Comparison of ENCODE assay signal across 24 mouse cellular contexts in the genomic region with DNA sequence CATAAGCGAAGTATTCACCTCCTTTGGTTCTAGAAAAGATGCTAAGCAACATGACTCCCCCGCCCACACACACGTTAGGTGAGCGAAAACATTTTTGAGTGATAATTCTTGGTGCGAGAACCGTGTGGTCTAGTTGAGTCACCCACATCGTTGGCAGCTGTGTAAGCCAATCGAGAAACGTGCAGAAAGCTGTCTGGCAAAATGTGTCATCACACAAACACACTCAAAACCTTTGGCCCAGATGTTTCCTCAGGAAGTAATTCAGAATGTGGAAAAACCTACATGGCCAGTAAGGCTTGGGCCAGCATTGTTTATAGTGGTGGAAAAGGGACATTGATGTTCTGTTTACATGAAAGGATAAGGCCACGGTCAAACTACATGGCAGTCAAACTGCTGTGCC. TPM values are rescaled to one million over a fixed set of nuclear protein-coding genes. Genes with fewer than 3 reads are reported as not detected.
DNase-seq lines count a peak whose midpoint lies in the region; ATAC-seq and TF ChIP-seq lines count a peak whose summit lies in the region.
"Had no signal": no experiment of that assay in that cellular context is flagged by ENCODE, and none has a peak within 500 bp of the region (broad histone marks: within the 10 kb centered on the region; RNA-seq: fewer than 3 reads in every experiment).

No protein-coding gene starts in this region.

- no peak for TF ChIP-seq POLR2A in thymus, adult 2 months (IDR thresholded peaks at IDR 0.05; ENCODE audit: control insufficient read depth, extremely low read depth, insufficient read depth, low read length, poor library complexity)

- TF ChIP-seq CTCF in lung, embryonic 14.5 days (IDR thresholded peaks at IDR 0.05; ENCODE audit: low read depth), result no peak
- no peak for TF ChIP-seq CTCF in C2C12 (IDR thresholded peaks at IDR 0.05; ENCODE audit: control insufficient read depth, insufficient read depth, insufficient read length)
- no peak for TF ChIP-seq CTCF in Patski (IDR thresholded peaks at IDR 0.05)
- TF ChIP-seq CTCF in forebrain, postnatal 0 days (IDR thresholded peaks at IDR 0.05; ENCODE audit: low read depth), result no peak
- no peak for TF ChIP-seq CTCF in thymus, adult 2 months (IDR thresholded peaks at IDR 0.05; ENCODE audit: borderline replicate concordance, control insufficient read depth, extremely low read depth, insufficient read depth, low read length, poor library complexity)

- no peak overlapping the region for H3K4me3 ChIP-seq in lung, embryonic 14.5 days (ENCODE audit: low read depth, low read length)
- H3K4me3 ChIP-seq in C2C12 (ENCODE audit: insufficient read depth, poor library complexity, severe bottlenecking), result no peak overlapping the region
- no peak overlapping the region for H3K4me3 ChIP-seq in forebrain, postnatal 0 days (ENCODE audit: low read depth, low read length)
- H3K4me3 ChIP-seq in thymus, adult 2 months (ENCODE audit: control insufficient read depth, insufficient read depth, low read length), result no peak overlapping the region
- H3K4me3 ChIP-seq: forebrain, embryonic 15.5 days; heart, embryonic 13.5 days; hindbrain, embryonic 15.5 days; megakaryocyte, embryonic 14.5 days; neural tube, embryonic 13.5 days; stomach, embryonic 15.5 days had no signal

- H3K27me3 ChIP-seq in lung, embryonic 14.5 days (ENCODE audit: insufficient read depth, low read length), result no peaks in the 10 kb centered on the region
- H3K27me3 ChIP-seq in C2C12 (ENCODE audit: control insufficient read depth, insufficient read depth, insufficient read length), result no peaks in the 10 kb centered on the region
- H3K27me3 ChIP-seq in Patski, result no peaks in the 10 kb centered on the region
- H3K27me3 ChIP-seq in forebrain, postnatal 0 days (ENCODE audit: insufficient read depth, low read length), result no peaks in the 10 kb centered on the region
- no peaks in the 10 kb centered on the region for H3K27me3 ChIP-seq in thymus, adult 2 months (ENCODE audit: control insufficient read depth, insufficient read depth, low read length)
- H3K27me3 ChIP-seq: forebrain, embryonic 15.5 days; hindbrain, embryonic 15.5 days; neural tube, embryonic 13.5 days; stomach, embryonic 15.5 days had no signal

- DNase-seq in lung, embryonic 14.5 days, result peak; percentile 81
- DNase-seq in lung, adult 18-20 months, result no peak
- DNase-seq in Patski (ENCODE audit: low read depth, low spot score), result peak; percentile 27
- no peak for DNase-seq in forebrain, postnatal 0 days
- DNase-seq in thymus, adult 2 months, result no peak
- no peak for DNase-seq in spleen, adult 12 weeks (ENCODE audit: low spot score)
- DNase-seq: adrenal gland, adult 2 months; cerebellum, adult 9-11 months; embryo, embryonic 11 days; gastrocnemius, postnatal 10 days; kidney, adult 18-20 months; kidney, postnatal 4 days; right cerebral cortex, postnatal 4 days; thymus, postnatal 25 days had no signal

- CTCF ChIA-PET in Patski (lab: Charles Lee), result interaction anchor here (8.5 kb wide), 1 partner anchor 68 kb away, joined by 104 read pairs; no protein-coding TSS in a partner anchor

- no peaks in the 10 kb centered on the region for H3K79me3 ChIP-seq in C2C12 (ENCODE audit: low read depth)

- H3K4me2 ChIP-seq in lung, embryonic 14.5 days, result no peak overlapping the region
- no peak overlapping the region for H3K4me2 ChIP-seq in forebrain, postnatal 0 days (ENCODE audit: low read depth)
- H3K4me2 ChIP-seq: forebrain, embryonic 15.5 days; heart, embryonic 13.5 days; hindbrain, embryonic 15.5 days; neural tube, embryonic 13.5 days; stomach, embryonic 15.5 days had no signal

- peaks cover 37% of the 10 kb centered on the region for H3K4me1 ChIP-seq in lung, embryonic 14.5 days (ENCODE audit: insufficient read depth)
- no peaks in the 10 kb centered on the region for H3K4me1 ChIP-seq in forebrain, postnatal 0 days (ENCODE audit: insufficient read depth)
- no peaks in the 10 kb centered on the region for H3K4me1 ChIP-seq in thymus, adult 2 months (replicated peaks; ENCODE audit: control insufficient read depth, insufficient read depth, low read length)

- no peak overlapping the region for H3ac ChIP-seq in C2C12 (ENCODE audit: control insufficient read depth, insufficient read length, low read depth)

- POLR2A ChIA-PET in Patski (lab: Charles Lee), result no interaction called here

- no peak overlapping the region for H3K27ac ChIP-seq in lung, embryonic 14.5 days (ENCODE audit: low read depth)
- H3K27ac ChIP-seq in forebrain, postnatal 0 days (ENCODE audit: low read depth, low read length), result no peak overlapping the region
- H3K27ac ChIP-seq in thymus, adult 2 months (ENCODE audit: control insufficient read depth, insufficient read depth, low read length), result no peak overlapping the region
- H3K27ac ChIP-seq: forebrain, embryonic 15.5 days; heart, embryonic 13.5 days; hindbrain, embryonic 15.5 days; neural tube, embryonic 13.5 days; stomach, embryonic 15.5 days had no signal

- H3K36me3 ChIP-seq in lung, embryonic 14.5 days (ENCODE audit: insufficient read depth), result no peaks in the 10 kb centered on the region
- no peaks in the 10 kb centered on the region for H3K36me3 ChIP-seq in C2C12 (ENCODE audit: control insufficient read depth, insufficient read depth)
- H3K36me3 ChIP-seq in forebrain, postnatal 0 days (ENCODE audit: insufficient read depth), result no peaks in the 10 kb centered on the region
- H3K36me3 ChIP-seq in thymus, adult 2 months (ENCODE audit: control insufficient read depth, insufficient read depth, low read length), result no peaks in the 10 kb centered on the region
- H3K36me3 ChIP-seq: forebrain, embryonic 15.5 days; heart, embryonic 13.5 days; hindbrain, embryonic 15.5 days; neural tube, embryonic 13.5 days; stomach, embryonic 15.5 days had no signal

- in situ Hi-C loops in Patski (cut with MboI; ENCODE audit: low pct_unique_long_range_greater_than_20kb), result no loop called here

- no peaks in the 10 kb centered on the region for H3K79me2 ChIP-seq in C2C12 (ENCODE audit: control insufficient read depth, insufficient read depth)

- ATAC-seq in lung, embryonic 14.5 days (ENCODE audit: insufficient read depth), result no peak
- no peak for ATAC-seq in Patski
- peak; percentile 14 to 28; a peak in 1 of 4 replicates for ATAC-seq in hematopoietic stem cell, adult 5-6 weeks (replicated peaks in 1 of 2; ENCODE audit: insufficient read depth in 1 of 2, low FRiP score in 2 of 2, low TSS enrichment in 1 of 2, low read depth in 1 of 2, poor library complexity in 2 of 2, severe bottlenecking in 2 of 2)
- ATAC-seq in forebrain, postnatal 0 days, result no peak
- ATAC-seq: forebrain, embryonic 15.5 days had no signal

- WGBS in lung, embryonic 14.5 days, result 27% methylated on average over 10 of the region's 10 CpGs
- 82% methylated on average over 10 of the region's 10 CpGs for WGBS in forebrain, postnatal 0 days
- WGBS in thymus, adult 2 months, result 29% methylated on average over 10 of the region's 10 CpGs

- no peak overlapping the region for H3K9ac ChIP-seq in lung, embryonic 14.5 days
- no peak overlapping the region for H3K9ac ChIP-seq in forebrain, postnatal 0 days
- H3K9ac ChIP-seq: forebrain, embryonic 15.5 days; heart, embryonic 13.5 days; hindbrain, embryonic 15.5 days; neural tube, embryonic 13.5 days; stomach, embryonic 15.5 days had no signal

- no peaks in the 10 kb centered on the region for H3K9me3 ChIP-seq in lung, embryonic 14.5 days (ENCODE audit: low read depth, low read length)
- H3K9me3 ChIP-seq in forebrain, postnatal 0 days (ENCODE audit: low read length), result no peaks in the 10 kb centered on the region
- H3K9me3 ChIP-seq: forebrain, embryonic 15.5 days; heart, embryonic 13.5 days; hindbrain, embryonic 15.5 days; neural tube, embryonic 13.5 days; stomach, embryonic 15.5 days had no signal

TF ChIP-seq in C2C12, 6 proteins besides CTCF, POLR2A, EP300 and RAD21:
- TF ChIP-seq FOSL1 (IDR thresholded peaks at IDR 0.05; ENCODE audit: insufficient read depth, low read length, poor library complexity, severe bottlenecking) (peak; percentile 48), MYOG (IDR thresholded peaks at IDR 0.05; ENCODE audit: control insufficient read depth, extremely low read depth, insufficient read length) (no peak), MYOD1 (IDR thresholded peaks at IDR 0.05; ENCODE audit: control insufficient read depth, insufficient read length, low read depth) (peak; percentile 97), CEBPB (IDR thresholded peaks at IDR 0.05; ENCODE audit: low read depth) (peak; percentile 20), USF1 (IDR thresholded peaks at IDR 0.05; ENCODE audit: low read depth) (no peak), MAX (IDR thresholded peaks at IDR 0.05) (peak; percentile 71)

RNA-seq across cellular contexts. Expression of a gene that starts 28.0 kb away (rescaled TPM):
- 0.05 and 0.11 TPM in 2 replicates for polyA plus RNA-seq in lung, embryonic 14.5 days (2014; fragmentation: Nextera tagmentation; extraction: Ambion mirVana)
- polyA plus RNA-seq in C2C12 (2012; fragmentation: generic; extraction: Trizol) (0.20 TPM), Patski (2021) (not detected)
- total RNA-seq in hematopoietic stem cell, adult 5-6 weeks (2017), result 0.55 TPM in 1 of 2 replicates, not detected in the other
- total RNA-seq in forebrain, postnatal 0 days (2014; rRNA removed), result under 0.01 TPM in 1 of 2 replicates, not detected in the other
- not detected in 2 replicates for polyA plus RNA-seq in forebrain, postnatal 0 days (2015; fragmentation: Nextera tagmentation; extraction: Ambion mirVana)
- 0.05 TPM in 1 of 2 replicates, not detected in the other for polyA plus RNA-seq in thymus, adult 2 months (2012; rRNA removed)
- total RNA-seq: adrenal gland, adult 2 months; left cerebral cortex, postnatal 36 days; liver, adult 2 months had no signal
- polyA plus RNA-seq: adrenal gland, adult 2 months; forebrain, embryonic 15.5 days; hindbrain, embryonic 15.5 days; liver, adult 2 months; neural tube, embryonic 13.5 days had no signal

RNA-seq across cellular contexts. Expression of a gene that starts 45.3 kb away (rescaled TPM):
- 55.1 and 59.7 TPM in 2 replicates for polyA plus RNA-seq in lung, embryonic 14.5 days (2014; fragmentation: Nextera tagmentation; extraction: Ambion mirVana)
- polyA plus RNA-seq in C2C12 (2012; fragmentation: generic; extraction: Trizol) (29.0 TPM), Patski (2021) (36.0 TPM)
- total RNA-seq in hematopoietic stem cell, adult 5-6 weeks (2017), result 14.4 and 22.9 TPM in 2 replicates
- total RNA-seq in forebrain, postnatal 0 days (2014; rRNA removed), result 12.6 and 16.6 TPM in 2 replicates
- polyA plus RNA-seq in forebrain, postnatal 0 days (2015; fragmentation: Nextera tagmentation; extraction: Ambion mirVana), result 11.3 and 14.2 TPM in 2 replicates
- polyA plus RNA-seq in thymus, adult 2 months (2012; rRNA removed), result 6.2 and 7.8 TPM in 2 replicates

Comparison
In these comparisons a context has a peak if more than half of its experiments do, and no peak if none do; other contexts are left out.
1. DNase-seq: peak in lung, embryonic 14.5 days (single experiment) and Patski (single experiment); none in lung, adult 18-20 months (0 of 2), forebrain, postnatal 0 days (single experiment), thymus, adult 2 months (single experiment) and spleen, adult 12 weeks (single experiment).
2. ATAC-seq: peak in hematopoietic stem cell, adult 5-6 weeks (2 of 2); none in lung, embryonic 14.5 days (single experiment), Patski (single experiment) and forebrain, postnatal 0 days (single experiment).